Mouse (Mus musculus): ENCODE measurements around the gene Ptprg.

The Ptprg gene

DNA sequence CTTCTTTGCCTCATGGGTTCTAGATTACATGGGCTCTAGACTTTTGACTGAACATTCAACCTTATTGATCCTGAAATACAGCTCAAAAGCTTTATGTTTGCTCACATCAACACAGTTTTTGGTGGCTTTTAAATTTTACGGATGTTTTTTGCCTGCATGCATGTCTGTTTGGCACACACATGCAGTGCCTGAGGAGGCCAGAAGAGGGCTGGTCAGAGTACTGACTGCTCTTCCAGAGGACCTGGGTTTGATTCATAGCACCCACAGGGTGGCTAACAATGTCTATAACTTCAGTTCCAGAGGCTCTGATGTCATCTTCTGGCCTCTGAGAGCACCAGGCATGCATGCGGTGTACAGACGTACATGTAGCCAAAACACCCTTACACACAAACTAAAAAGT lies 12.0 kb downstream of the Ptprg start:
- DNase-seq = no peak

GRCm38 (mm10) chr14:11569734-11570133 lies 16.4 kb downstream of the Ptprg start:
- no peak for DNase-seq

DNA sequence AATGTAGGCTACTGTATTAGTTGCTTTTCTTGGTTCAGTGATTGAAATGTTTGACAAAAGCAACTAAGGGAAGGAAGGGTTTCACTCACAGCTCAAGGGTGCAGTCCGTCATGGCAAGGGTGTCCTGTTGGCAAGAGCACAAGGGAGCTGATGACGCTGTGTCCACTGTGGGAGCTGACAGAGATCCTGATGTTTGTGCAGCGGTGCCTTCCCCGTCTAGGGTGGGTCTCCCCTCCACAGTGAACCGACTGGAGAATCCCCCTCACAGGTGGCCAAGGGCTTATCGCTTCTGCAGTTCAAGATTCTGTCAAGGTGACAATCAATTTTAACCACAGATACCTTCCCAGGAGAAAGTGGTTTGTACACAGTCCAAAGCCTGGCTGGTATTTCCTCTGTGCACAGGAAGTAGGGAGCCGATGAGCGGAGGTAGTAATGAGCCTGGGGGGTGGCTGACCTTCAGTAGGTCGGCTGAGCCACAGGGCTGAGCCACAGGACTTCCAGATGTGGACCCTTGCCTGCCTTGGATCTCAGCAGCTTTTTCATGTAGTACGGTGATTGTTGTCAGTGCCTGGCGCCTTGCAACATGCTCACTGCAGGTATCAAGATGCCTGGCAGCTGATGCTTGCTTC lies 18.5 kb downstream of the Ptprg start:
- no peak for DNase-seq

- DNase-seq = no peak
Observed at GRCm38 (mm10) chr14:11572395-11572784, 19.1 kb downstream of the Ptprg start.

- no peak for DNase-seq
Observed at GRCm38 (mm10) chr14:11573710-11574109, 20.4 kb downstream of the Ptprg start.

DNA sequence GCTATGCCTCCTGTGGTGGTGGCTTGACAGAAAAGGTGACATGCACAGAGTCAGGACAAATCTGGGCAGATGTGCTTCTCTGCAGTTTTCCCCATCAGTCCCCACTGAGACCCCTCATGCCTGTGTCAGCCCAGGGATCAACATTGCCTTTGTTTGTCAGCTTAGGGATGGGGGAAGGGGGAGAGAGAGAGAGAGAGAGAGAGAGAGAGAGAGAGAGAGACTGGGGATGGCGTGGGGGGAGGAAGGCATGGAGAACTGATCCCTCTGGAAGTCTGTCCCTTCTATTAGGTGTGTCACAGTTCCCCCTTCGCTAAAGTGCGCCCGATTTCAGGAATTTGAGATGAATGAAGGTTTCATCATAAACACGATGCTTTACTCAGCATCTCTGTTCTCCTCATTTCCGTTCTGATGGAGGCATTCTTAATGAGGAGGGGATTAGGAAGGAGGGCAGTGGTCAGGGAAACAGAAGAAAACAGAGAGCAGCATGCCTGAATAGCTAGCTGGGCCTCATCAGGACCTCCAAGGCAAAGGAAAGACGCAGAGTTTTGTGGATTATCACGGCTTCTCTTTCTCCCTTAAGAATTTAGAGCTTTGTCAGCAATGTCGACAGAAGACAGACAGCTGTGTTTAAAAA lies 24.1 kb downstream of the Ptprg start:
- no peak for DNase-seq

- DNase-seq = no peak
Observed at GRCm38 (mm10) chr14:11577910-11578309, 24.6 kb downstream of the Ptprg start.

- DNase-seq = no peak
Observed at GRCm38 (mm10) chr14:11578492-11578967, 25.2 kb downstream of the Ptprg start.

DNA sequence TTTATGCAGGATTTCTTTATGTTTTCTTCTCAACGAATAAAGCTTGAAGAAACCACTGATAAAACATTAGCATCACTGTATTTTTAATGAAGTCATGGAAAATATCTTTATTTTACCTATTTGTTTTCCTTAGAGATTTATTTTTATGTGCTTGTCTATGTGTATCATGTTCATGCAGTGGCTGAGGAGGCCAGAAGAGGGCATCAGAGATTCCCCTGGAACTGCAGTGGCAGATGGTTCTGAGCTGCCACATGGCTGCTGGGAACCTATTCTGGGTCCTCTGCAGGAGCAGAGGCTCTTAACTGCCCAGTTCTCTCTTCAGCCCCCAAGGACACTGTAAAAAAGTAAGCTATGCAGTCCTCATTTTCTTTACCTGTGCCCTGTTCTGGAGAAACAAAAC lies 26.6 kb downstream of the Ptprg start:
- DNase-seq = no peak

DNA sequence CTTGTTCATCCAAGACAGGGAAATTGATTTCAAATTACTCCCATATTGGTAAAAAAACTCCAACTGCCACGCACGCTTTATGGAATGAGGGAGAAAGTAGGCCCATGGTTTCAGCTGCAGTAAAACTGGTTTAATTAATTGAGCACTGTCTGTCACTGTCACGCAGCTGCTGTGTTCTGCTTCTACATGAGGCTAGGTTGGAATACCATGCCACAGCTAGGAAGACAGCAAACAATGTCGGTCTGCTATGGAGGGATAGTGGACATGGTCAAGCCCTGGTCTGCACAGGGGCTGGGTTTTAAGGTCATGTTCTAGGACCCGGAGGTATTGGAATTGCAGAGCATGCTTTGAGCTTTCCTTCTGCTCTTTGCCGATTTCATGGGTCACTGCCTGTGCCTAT lies 30.9 kb downstream of the Ptprg start:
- DNase-seq = no peak

DNA sequence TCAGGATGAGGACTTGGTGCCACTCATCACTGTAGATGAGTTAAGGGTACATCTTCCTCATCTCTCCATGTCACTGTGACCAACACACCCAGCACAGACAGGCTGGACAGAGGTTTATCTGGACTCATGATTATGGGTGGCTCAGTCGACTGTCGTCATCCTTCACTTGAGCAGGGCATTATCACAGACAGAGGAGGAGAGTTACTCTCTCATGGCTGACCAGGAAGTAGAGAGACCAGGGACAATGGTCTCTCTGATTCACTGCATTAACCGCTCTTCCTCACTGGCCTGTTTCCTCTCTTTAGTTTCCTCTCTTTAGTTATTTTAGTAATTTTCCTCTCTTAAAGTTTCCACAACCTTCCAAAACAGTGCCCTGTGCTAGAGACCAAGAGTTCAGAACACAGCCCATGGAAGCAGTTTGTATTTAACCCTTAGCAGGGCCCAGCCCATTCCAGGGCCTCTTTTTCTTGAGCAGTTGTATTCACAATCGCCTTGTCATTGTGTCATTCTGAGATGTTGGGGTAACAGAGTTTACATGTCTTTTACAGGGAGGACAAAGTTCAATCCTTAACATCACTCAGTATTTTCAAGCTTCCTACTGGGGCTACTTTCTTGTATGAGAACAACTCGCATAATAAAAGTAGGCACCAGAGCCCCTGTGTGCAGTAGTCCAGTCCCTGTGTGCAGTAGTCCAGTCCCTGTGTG lies 31.7 kb downstream of the Ptprg start:
- DNase-seq = no peak

- DNase-seq = no peak
Observed at GRCm38 (mm10) chr14:11590387-11590786, 37.1 kb downstream of the Ptprg start.

DNA sequence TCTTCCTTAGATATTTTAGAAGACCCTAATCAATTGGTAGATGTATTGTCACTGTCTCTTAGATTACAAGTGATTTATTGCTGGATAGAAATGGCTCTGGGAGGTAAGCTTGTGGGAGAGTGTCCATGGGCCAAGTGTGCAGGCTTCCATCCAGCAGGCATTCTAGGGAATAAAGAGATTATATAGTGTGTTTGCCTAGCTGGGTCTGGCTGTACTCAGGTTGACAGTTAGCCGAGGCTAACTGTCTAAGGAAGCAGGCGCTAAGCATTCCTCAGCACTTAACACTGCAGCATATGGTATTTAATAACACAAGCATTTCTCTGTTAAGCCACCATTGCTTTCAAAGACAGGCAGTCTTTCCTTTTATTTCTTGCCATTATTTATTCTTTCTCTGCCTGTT lies 39.3 kb downstream of the Ptprg start:
- no peak for DNase-seq

DNA sequence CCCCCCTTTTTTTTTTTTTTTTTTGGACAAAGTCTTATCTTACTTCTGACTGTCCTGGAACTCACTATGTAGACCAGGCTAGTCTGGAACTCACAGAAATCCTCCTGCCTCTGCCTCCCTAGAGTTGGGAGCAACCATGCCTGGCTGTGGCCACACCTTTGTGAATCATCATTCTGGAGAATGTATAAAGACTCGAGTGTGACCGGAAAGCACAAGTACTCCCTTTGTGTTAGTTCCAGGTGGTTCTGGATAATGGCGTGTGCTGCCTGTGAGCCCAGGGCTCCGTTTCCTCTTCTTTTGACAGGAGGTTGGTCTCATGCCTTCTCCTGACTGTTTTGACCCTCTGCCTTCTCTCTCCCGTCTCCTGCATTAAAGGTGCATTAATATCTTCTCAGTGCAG lies 41.0 kb downstream of the Ptprg start:
- no peak for DNase-seq

- DNase-seq = no peak
Observed at GRCm38 (mm10) chr14:11604133-11604865, 51.0 kb downstream of the Ptprg start.

DNA sequence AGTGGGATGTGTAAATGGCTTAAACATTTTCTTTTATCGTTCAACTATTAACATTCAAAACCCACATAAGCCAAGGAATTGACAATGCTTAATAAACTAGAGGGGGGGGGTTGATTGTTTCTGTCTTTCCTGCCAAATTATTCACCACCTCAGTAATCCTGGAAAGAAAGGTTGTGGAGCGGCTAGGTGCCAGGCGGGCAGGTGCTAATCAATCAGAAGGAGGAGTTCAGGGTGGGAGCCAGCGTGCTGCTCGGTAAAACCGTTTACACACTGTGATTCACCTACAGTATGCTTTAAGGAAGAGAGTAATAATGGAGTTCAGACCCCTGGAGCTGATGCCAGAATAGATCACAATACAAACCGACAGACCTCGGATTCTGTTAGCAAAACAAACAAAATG lies 55.0 kb downstream of the Ptprg start:
- DNase-seq = no peak

- DNase-seq = no peak
Observed at GRCm38 (mm10) chr14:11609857-11610582, 56.7 kb downstream of the Ptprg start.

DNA sequence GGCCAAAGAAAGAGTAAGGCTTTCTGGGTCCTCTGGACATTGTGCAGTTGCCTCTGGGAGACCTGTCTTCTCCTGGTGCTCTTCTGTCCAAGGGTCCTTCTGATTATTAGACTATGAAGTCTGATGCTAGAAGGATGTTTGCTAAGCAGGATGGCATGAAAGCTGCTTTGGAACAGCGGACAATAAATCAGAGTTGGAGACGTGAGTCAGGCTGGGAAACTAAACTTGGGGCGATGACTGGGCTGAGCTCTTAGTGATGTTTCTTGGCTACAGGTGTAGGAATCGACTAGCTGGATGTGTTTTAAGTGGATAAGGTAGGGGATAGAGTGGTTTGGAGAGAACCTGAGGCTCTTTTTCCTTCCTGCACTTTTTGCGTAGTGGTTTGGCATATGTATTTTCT lies 59.1 kb downstream of the Ptprg start:
- DNase-seq = no peak

DNA sequence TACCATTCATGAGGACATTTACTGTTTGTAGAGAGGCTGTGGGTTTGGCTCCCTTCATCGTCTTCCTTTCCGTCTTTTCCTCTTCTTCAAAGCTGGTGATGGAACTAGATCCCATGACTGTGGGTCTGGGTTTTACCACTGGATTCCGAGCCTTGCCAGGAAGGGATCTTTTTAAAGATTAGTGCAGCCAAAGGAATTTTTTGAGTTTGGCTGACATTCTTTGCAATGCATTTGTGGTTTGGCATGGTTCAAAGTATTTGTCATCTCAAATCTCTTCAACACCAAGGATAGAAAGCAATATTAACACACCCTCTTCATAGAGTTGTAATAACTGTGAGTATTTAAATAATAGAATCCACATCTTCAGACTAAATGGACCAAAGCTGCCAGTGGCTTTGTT lies 59.8 kb downstream of the Ptprg start:
- DNase-seq = no peak

GRCm38 (mm10) chr14:11615697-11616096 lies 62.4 kb downstream of the Ptprg start:
- DNase-seq = no peak

GRCm38 (mm10) chr14:11617362-11617761 lies 64.0 kb downstream of the Ptprg start:
- DNase-seq = no peak

DNA sequence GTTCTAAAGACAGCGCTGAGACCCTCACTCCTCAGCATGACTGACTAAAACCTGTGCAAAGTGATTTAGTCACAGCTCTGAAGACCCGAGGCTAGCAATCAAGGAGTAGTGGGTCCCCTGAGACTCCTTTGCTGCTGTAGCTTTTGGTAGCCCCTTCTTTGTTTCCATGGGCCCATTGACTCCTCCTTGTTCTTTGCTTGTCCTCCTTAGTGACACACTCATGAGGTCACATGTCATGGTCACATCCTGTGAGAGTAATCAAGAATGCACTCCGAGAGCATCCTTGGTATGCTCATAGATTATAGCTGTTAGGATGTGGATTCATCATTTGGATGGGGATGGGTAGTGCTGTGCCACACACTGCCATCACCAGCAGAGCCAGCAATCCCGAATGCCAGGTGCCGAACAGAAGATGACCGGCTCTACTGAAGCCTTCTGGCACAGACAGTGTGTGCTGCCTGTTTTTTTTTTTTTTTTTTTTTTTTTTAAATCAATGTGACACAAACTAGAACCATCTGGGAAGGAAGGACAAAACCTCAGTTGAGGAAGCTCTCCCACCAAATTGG lies 64.9 kb downstream of the Ptprg start:
- no peak for DNase-seq

GRCm38 (mm10) chr14:11619606-11620005 lies 66.3 kb downstream of the Ptprg start:
- no peak for DNase-seq
